Mouse (Mus musculus): ENCODE data around the gene Tctex1d4. TPM values are rescaled to one million over a fixed set of nuclear protein-coding genes. Genes with fewer than 3 reads are reported as not detected.

The Tctex1d4 gene
- polyA plus RNA-seq, 1 experiment from 2014 or later, result 0.24 TPM

GRCm38 (mm10) chr4:117096666-117097065, 29.9 kb upstream of the Tctex1d4 start:
- Histone ChIP-seq H3K4me2 (ENCODE audit: low read length) (peak overlapping the region; percentile 92), H3K9me3 (replicated peaks; ENCODE audit: low read length) (no peaks in the 10 kb centered on the region), H3K27ac (peak overlapping the region; percentile 67), H3K36me3 (ENCODE audit: insufficient read depth, low read length) (no peaks in the 10 kb centered on the region), H3K4me3 (replicated peaks; ENCODE audit: low read depth, low read length) (peak overlapping the region; percentile 67), H3K4me1 (replicated peaks; ENCODE audit: insufficient read depth, low read length) (no peaks in the 10 kb centered on the region), H3K27me3 (ENCODE audit: insufficient read depth, low read length) (no peaks in the 10 kb centered on the region), H3K9ac (ENCODE audit: low read depth, low read length) (peak overlapping the region; percentile 66)
- ATAC-seq (replicated peaks; ENCODE audit: low FRiP score, low read depth), result no peak
- TF ChIP-seq CTCF (IDR thresholded peaks at IDR 0.05; ENCODE audit: low read depth), result 0 out of 2 replicates have a peak, but pooled peaks have one; percentile 4
- WGBS, result 4% methylated on average over 5 of the region's 5 CpGs
- DNase-seq (ENCODE audit: low spot score), result peak; percentile 56

GRCm38 (mm10) chr4:117097969-117098763, 28.4 kb upstream of the Tctex1d4 start:
- Histone ChIP-seq H3K4me3 (replicated peaks; ENCODE audit: low read depth, low read length) (no peak overlapping the region), H3K4me1 (replicated peaks; ENCODE audit: insufficient read depth, low read length) (no peaks in the 10 kb centered on the region), H3K4me2 (ENCODE audit: low read length) (peak overlapping the region; percentile 92), H3K9me3 (replicated peaks; ENCODE audit: low read length) (no peaks in the 10 kb centered on the region), H3K9ac (ENCODE audit: low read depth, low read length) (no peak overlapping the region), H3K27ac (peak overlapping the region; percentile 67), H3K36me3 (ENCODE audit: insufficient read depth, low read length) (no peaks in the 10 kb centered on the region), H3K27me3 (ENCODE audit: insufficient read depth, low read length) (no peaks in the 10 kb centered on the region)
- TF ChIP-seq CTCF (IDR thresholded peaks at IDR 0.05; ENCODE audit: low read depth), result no peak
- ATAC-seq (replicated peaks; ENCODE audit: low FRiP score, low read depth) (peak; percentile 35; the same call in 1 of the 2 replicates), DNase-seq (ENCODE audit: low spot score) (peak; percentile 58)
- 45% methylated on average over 8 of the region's 8 CpGs for WGBS

GRCm38 (mm10) chr4:117098764-117099036, 27.9 kb upstream of the Tctex1d4 start:
- ATAC-seq (replicated peaks; ENCODE audit: low FRiP score, low read depth), result no peak
- no peak for TF ChIP-seq CTCF (IDR thresholded peaks at IDR 0.05; ENCODE audit: low read depth)

GRCm38 (mm10) chr4:117100036-117100435, 26.6 kb upstream of the Tctex1d4 start:
- H3K27ac ChIP-seq, result no peak overlapping the region
- ATAC-seq (replicated peaks; ENCODE audit: low FRiP score, low read depth) (no peak), DNase-seq (ENCODE audit: low spot score) (no peak)
- H3K4me2 ChIP-seq (ENCODE audit: low read length), result no peak overlapping the region
- TF ChIP-seq CTCF (IDR thresholded peaks at IDR 0.05; ENCODE audit: low read depth), result no peak
- no peaks in the 10 kb centered on the region for H3K36me3 ChIP-seq (ENCODE audit: insufficient read depth, low read length)
- H3K4me3 ChIP-seq (replicated peaks; ENCODE audit: low read depth, low read length), result no peak overlapping the region
- no peaks in the 10 kb centered on the region for H3K4me1 ChIP-seq (replicated peaks; ENCODE audit: insufficient read depth, low read length)
- 77% methylated on average over 4 of the region's 4 CpGs for WGBS
- no peak overlapping the region for H3K9ac ChIP-seq (ENCODE audit: low read depth, low read length)
- H3K27me3 ChIP-seq (ENCODE audit: insufficient read depth, low read length), result no peaks in the 10 kb centered on the region
- H3K9me3 ChIP-seq (replicated peaks; ENCODE audit: low read length), result no peaks in the 10 kb centered on the region

More at GRCm38 (mm10) chr4:117098764-117099036, 27.9 kb upstream of the Tctex1d4 start:
- Histone ChIP-seq H3K4me3 (replicated peaks; ENCODE audit: low read depth, low read length) (no peak overlapping the region), H3K9ac (ENCODE audit: low read depth, low read length) (no peak overlapping the region), H3K9me3 (replicated peaks; ENCODE audit: low read length) (no peaks in the 10 kb centered on the region), H3K4me1 (replicated peaks; ENCODE audit: insufficient read depth, low read length) (no peaks in the 10 kb centered on the region), H3K36me3 (ENCODE audit: insufficient read depth, low read length) (no peaks in the 10 kb centered on the region), H3K27me3 (ENCODE audit: insufficient read depth, low read length) (no peaks in the 10 kb centered on the region), H3K27ac (peak overlapping the region; percentile 67), H3K4me2 (ENCODE audit: low read length) (peak overlapping the region; percentile 92)
- WGBS, result 71% methylated on average over 2 of the region's 2 CpGs
- no peak for DNase-seq (ENCODE audit: low spot score)

- Histone ChIP-seq H3K4me3 (replicated peaks; ENCODE audit: low read depth, low read length) (no peak overlapping the region), H3K4me1 (replicated peaks; ENCODE audit: insufficient read depth, low read length) (0 out of 2 replicates have a peak, but pooled peaks cover 5% of the 10 kb centered on the region), H3K4me2 (ENCODE audit: low read length) (no peak overlapping the region), H3K9ac (ENCODE audit: low read depth, low read length) (no peak overlapping the region), H3K36me3 (ENCODE audit: insufficient read depth, low read length) (no peaks in the 10 kb centered on the region), H3K27ac (0 out of 2 replicates have a peak overlapping the region, but pooled peaks have one; percentile 2), H3K9me3 (replicated peaks; ENCODE audit: low read length) (no peaks in the 10 kb centered on the region), H3K27me3 (ENCODE audit: insufficient read depth, low read length) (no peaks in the 10 kb centered on the region)
- peak; percentile 83 for DNase-seq (ENCODE audit: low spot score)
- ATAC-seq (replicated peaks; ENCODE audit: low FRiP score, low read depth), result no peak
- 45% methylated on average over 7 of the region's 7 CpGs for WGBS
- peak; percentile 67 for TF ChIP-seq CTCF (IDR thresholded peaks at IDR 0.05; ENCODE audit: low read depth)
These were observed 25.4 kb upstream of the Tctex1d4 start for GRCm38 (mm10) chr4:117101218-117101617.

GRCm38 (mm10) chr4:117104672-117105071, 21.9 kb upstream of the Tctex1d4 start:
- H3K27ac ChIP-seq, result no peak overlapping the region
- H3K36me3 ChIP-seq (ENCODE audit: insufficient read depth, low read length), result peaks cover 2% of the 10 kb centered on the region; the same call in 1 of the 2 replicates
- no peak overlapping the region for H3K4me2 ChIP-seq (ENCODE audit: low read length)
- DNase-seq (ENCODE audit: low spot score) (no peak), ATAC-seq (replicated peaks; ENCODE audit: low FRiP score, low read depth) (no peak)
- no peaks in the 10 kb centered on the region for H3K27me3 ChIP-seq (ENCODE audit: insufficient read depth, low read length)
- TF ChIP-seq CTCF (IDR thresholded peaks at IDR 0.05; ENCODE audit: low read depth), result peak; percentile 19; the same call in 1 of the 2 replicates
- H3K4me3 ChIP-seq (replicated peaks; ENCODE audit: low read depth, low read length), result no peak overlapping the region
- 0 out of 2 replicates have a peak, but pooled peaks cover 5% of the 10 kb centered on the region for H3K4me1 ChIP-seq (replicated peaks; ENCODE audit: insufficient read depth, low read length)
- no peaks in the 10 kb centered on the region for H3K9me3 ChIP-seq (replicated peaks; ENCODE audit: low read length)
- H3K9ac ChIP-seq (ENCODE audit: low read depth, low read length), result no peak overlapping the region
- 68% methylated on average over 10 of the region's 10 CpGs for WGBS

Data from kidney, postnatal 0 days (tissue).